Mouse (Mus musculus) heart, embryonic 16.5 days (tissue): ENCODE data around the gene Chmp1a. TPM values are rescaled to one million over a fixed set of nuclear protein-coding genes. Genes with fewer than 3 reads are reported as not detected.
"Not testable (repeated sequence)": the region's sequence is repeated elsewhere in the genome, so short reads cannot be mapped to it uniquely, and the experiment has no call there.

ENCODE experiments used
- ATAC-seq: fragments of 200-750 bp; cut with Nextera tagmentation; replicated peaks from 2 replicates; pipeline ENCODE4 v1.8.0; 2017; ENCODE audit warnings: moderate number of reproducible peaks; ENCODE audit not compliant: insufficient read depth, low FRiP score; ENCODE audit errors: extremely low read depth
- H3K27ac ChIP-seq: fragments of 300-500 bp; sonication (generic); 2 replicates; pipeline ENCODE4 v1.5.1; 2014; ENCODE audit warnings: mild to moderate bottlenecking, low read length, control low read depth, moderate library complexity
- H3K27me3 ChIP-seq: fragments of 300-500 bp; sonication (generic); 2 replicates; pipeline ENCODE4 v1.6.1; 2014; ENCODE audit warnings: low read length, mixed read lengths; ENCODE audit not compliant: control insufficient read depth, insufficient read depth
- H3K36me3 ChIP-seq: fragments of 300-500 bp; sonication (generic); 2 replicates; pipeline ENCODE4 v1.6.1; 2014; ENCODE audit not compliant: control insufficient read depth, insufficient read depth
- H3K4me1 ChIP-seq: fragments of 300-500 bp; sonication (generic); 2 replicates; pipeline ENCODE4 v1.6.1; 2014; ENCODE audit warnings: low read length, mixed read lengths; ENCODE audit not compliant: control insufficient read depth, insufficient read depth
- H3K4me2 ChIP-seq: fragments of 300-500 bp; sonication (generic); 2 replicates; pipeline ENCODE4 v1.6.1; 2014; ENCODE audit warnings: low read depth, mild to moderate bottlenecking, control low read depth, low read length
- H3K4me3 ChIP-seq: fragments of 300-500 bp; sonication (generic); 2 replicates; pipeline ENCODE4 v1.5.1; 2014; ENCODE audit warnings: mild to moderate bottlenecking, control low read depth, low read length
- H3K9ac ChIP-seq: fragments of 300-500 bp; sonication (generic); 2 replicates; pipeline ENCODE4 v1.6.1; 2014; ENCODE audit warnings: low read length, control low read depth
- H3K9me3 ChIP-seq: fragments of 300-500 bp; sonication (generic); replicated peaks from 2 replicates; pipeline ENCODE4 v1.6.1; 2016; ENCODE audit warnings: low read length; ENCODE audit not compliant: control insufficient read depth
- WGBS: fragments of 180-500 bp; shearing (Covaris S2); extraction: QIAGEN DNeasy Blood & Tissue Kit; methylation state at CpG from one replicate; pipeline ENCODE4 v1.1.7; 2014; 5-methylcytosine and 5-hydroxymethylcytosine counted together
- polyA plus RNA-seq: library from polyadenylated mRNA; unstranded; fragments of >200 nt; fragmentation: Nextera tagmentation; extraction: Ambion mirVana; gene quantifications from 2 replicates; pipeline ENCODE4 v1.2.1, GENCODE M21; 2015

Chmp1a gene
- polyA plus RNA-seq: 108 and 114 TPM in 2 replicates

- Histone ChIP-seq H3K27me3 (no peaks in the 10 kb centered on the region), H3K9ac (peak within 1 kb of the TSS; percentile 97), H3K9me3 (no peaks in the 10 kb centered on the region), H3K4me3 (peak within 1 kb of the TSS; percentile 95), H3K4me1 (peaks cover 23% of the 10 kb centered on the region), H3K27ac (peak within 1 kb of the TSS; percentile 56; the same call in 1 of the 2 replicates), H3K4me2 (peak within 1 kb of the TSS; percentile 79), H3K36me3 (peaks cover 16% of the 10 kb centered on the region)
- ATAC-seq: peak; percentile 92
- WGBS: under 1% methylated on average over 76 of the region's 76 CpGs
Measured at GRCm38 (mm10) chr8:123212321-123213117, at the start of gene Chmp1a, which contains the start of gene Spata33. TSS of gene Chmp1a (minus strand) at chr8:123212763. TSS of gene Spata33 (plus strand) at chr8:123212832.

- H3K36me3 ChIP-seq: peaks cover 26% of the 10 kb centered on the region
- ATAC-seq, H3K9ac ChIP-seq, H3K27me3 ChIP-seq, H3K9me3 ChIP-seq, H3K27ac ChIP-seq, H3K4me2 ChIP-seq, H3K4me3 ChIP-seq: not testable (repeated sequence)
- H3K4me1 ChIP-seq: peaks cover 17% of the 10 kb centered on the region
- 94% methylated on average over 7 of the region's 8 CpGs for WGBS
Measured at GRCm38 (mm10) chr8:123257593-123257992, 45.0 kb upstream of the Chmp1a start.

GRCm38 (mm10) chr8:123257114-123257513 is 44.6 kb upstream of the Chmp1a start:
- no peaks in the 10 kb centered on the region for H3K9me3 ChIP-seq
- ATAC-seq: no peak
- no peaks in the 10 kb centered on the region for H3K27me3 ChIP-seq
- 90% methylated on average over 3 of the region's 3 CpGs for WGBS
- H3K4me3 ChIP-seq: no peak overlapping the region
- peaks cover 24% of the 10 kb centered on the region for H3K36me3 ChIP-seq
- peaks cover 17% of the 10 kb centered on the region for H3K4me1 ChIP-seq
- H3K4me2 ChIP-seq: no peak overlapping the region
- no peak overlapping the region for H3K9ac ChIP-seq
- no peak overlapping the region for H3K27ac ChIP-seq

GRCm38 (mm10) chr8:123255170-123255569 is 42.6 kb upstream of the Chmp1a start:
- 61% methylated on average over 6 of the region's 6 CpGs for whole genome bisulfite sequencing
- Histone ChIP-seq H3K9me3 (no peaks in the 10 kb centered on the region), H3K9ac (peak overlapping the region; percentile 95), H3K36me3 (peaks cover 30% of the 10 kb centered on the region), H3K27me3 (no peaks in the 10 kb centered on the region), H3K4me2 (peak overlapping the region; percentile 95), H3K4me1 (peaks cover 17% of the 10 kb centered on the region), H3K4me3 (peak overlapping the region; percentile 98), H3K27ac (no peak overlapping the region)
- ATAC-seq: no peak

GRCm38 (mm10) chr8:123254099-123254885 is 41.7 kb upstream of the Chmp1a start, which contains the start of the genes Zfp276 and Vps9d1:
TSS of gene Zfp276 (plus strand) at chr8:123254195.
TSS of gene Vps9d1 (minus strand) at chr8:123254348.
- H3K4me2 ChIP-seq: peak within 1 kb of the TSS; percentile 95
- peak; percentile 96 for ATAC-seq
- under 1% methylated on average over 89 of the region's 99 CpGs for WGBS
- H3K9ac ChIP-seq: peak within 1 kb of the TSS; percentile 95
- H3K9me3 ChIP-seq: no peaks in the 10 kb centered on the region
- H3K27me3 ChIP-seq: no peaks in the 10 kb centered on the region
- peaks cover 17% of the 10 kb centered on the region for H3K4me1 ChIP-seq
- H3K36me3 ChIP-seq: peaks cover 27% of the 10 kb centered on the region
- peak within 1 kb of the TSS; percentile 98 for H3K4me3 ChIP-seq
- H3K27ac ChIP-seq: peak within 1 kb of the TSS; percentile 89

- peak; percentile 42 for ATAC-seq
- under 1% methylated on average over 39 of the region's 40 CpGs for WGBS
Measured at GRCm38 (mm10) chr8:123253451-123254098, 41.0 kb upstream of the Chmp1a start.

GRCm38 (mm10) chr8:123252925-123253324 is 40.4 kb upstream of the Chmp1a start:
- peak overlapping the region; percentile 98 for H3K4me3 ChIP-seq
- no peaks in the 10 kb centered on the region for H3K27me3 ChIP-seq
- H3K27ac ChIP-seq: peak overlapping the region; percentile 89; the same call in 1 of the 2 replicates
- peak overlapping the region; percentile 72 for H3K4me2 ChIP-seq
- ATAC-seq: no peak
- peak overlapping the region; percentile 95 for H3K9ac ChIP-seq
- peaks cover 17% of the 10 kb centered on the region for H3K4me1 ChIP-seq
- H3K9me3 ChIP-seq: no peaks in the 10 kb centered on the region
- H3K36me3 ChIP-seq: peaks cover 21% of the 10 kb centered on the region
- 42% methylated on average over 4 of the region's 4 CpGs for WGBS

More at GRCm38 (mm10) chr8:123253451-123254098, 41.0 kb upstream of the Chmp1a start:
- Histone ChIP-seq H3K27me3 (no peaks in the 10 kb centered on the region), H3K36me3 (peaks cover 25% of the 10 kb centered on the region), H3K9me3 (no peaks in the 10 kb centered on the region), H3K4me1 (peaks cover 17% of the 10 kb centered on the region), H3K27ac (peak overlapping the region; percentile 89), H3K9ac (peak overlapping the region; percentile 95), H3K4me2 (peak overlapping the region; percentile 72), H3K4me3 (peak overlapping the region; percentile 98)

- H3K9ac ChIP-seq: no peak overlapping the region
- H3K4me2 ChIP-seq: no peak overlapping the region
- H3K9me3 ChIP-seq: no peaks in the 10 kb centered on the region
- ATAC-seq: no peak
- H3K27me3 ChIP-seq: no peaks in the 10 kb centered on the region
- peaks cover 17% of the 10 kb centered on the region for H3K4me1 ChIP-seq
- peaks cover 24% of the 10 kb centered on the region for H3K36me3 ChIP-seq
- no peak overlapping the region for H3K4me3 ChIP-seq
- H3K27ac ChIP-seq: no peak overlapping the region
- WGBS: 92% methylated on average over 5 of the region's 5 CpGs
Measured at GRCm38 (mm10) chr8:123250940-123251339, 38.4 kb upstream of the Chmp1a start.
